In genomic region chr11:71750534-71751173, GRCm38 (mm10) we compare ENCODE assay signal across 8 mouse cellular contexts. TPM values are rescaled to one million over a fixed set of nuclear protein-coding genes. Genes with fewer than 3 reads are reported as not detected.
DNase-seq lines count a peak whose midpoint lies in the region; ATAC-seq and TF ChIP-seq lines count a peak whose summit lies in the region.

No protein-coding gene starts in this region.

- peak overlapping the region; percentile 70 for H3K4me3 ChIP-seq in heart, embryonic 10.5 days
- H3K4me3 ChIP-seq in kidney, postnatal 0 days (replicated peaks; ENCODE audit: low read depth, low read length): peak overlapping the region; percentile 58
- H3K4me3 ChIP-seq in liver, embryonic 11.5 days (ENCODE audit: low read depth, low read length): peak overlapping the region; percentile 49
- H3K4me3 ChIP-seq in neural tube, embryonic 13.5 days: peak overlapping the region; percentile 91

- no peaks in the 10 kb centered on the region for H3K36me3 ChIP-seq in heart, embryonic 10.5 days
- H3K36me3 ChIP-seq in kidney, postnatal 0 days (ENCODE audit: insufficient read depth, low read length): no peaks in the 10 kb centered on the region
- no peaks in the 10 kb centered on the region for H3K36me3 ChIP-seq in liver, embryonic 11.5 days (ENCODE audit: control insufficient read depth, insufficient read depth, low read length)
- no peaks in the 10 kb centered on the region for H3K36me3 ChIP-seq in neural tube, embryonic 13.5 days

- peak overlapping the region; percentile 69 for H3K27ac ChIP-seq in heart, embryonic 10.5 days
- no peak overlapping the region for H3K27ac ChIP-seq in kidney, postnatal 0 days
- no peak overlapping the region for H3K27ac ChIP-seq in liver, embryonic 11.5 days (ENCODE audit: low read depth, low read length)
- H3K27ac ChIP-seq in neural tube, embryonic 13.5 days (replicated peaks): peak overlapping the region; percentile 86

- intact Hi-C loops in heart, postnatal 25 days (cut with DNase I): loop anchor here (2.0 to 5.0 kb wide), 2 partner anchors 24 to 97 kb away; no protein-coding TSS in a partner anchor

- no peaks in the 10 kb centered on the region for H3K9me3 ChIP-seq in heart, embryonic 10.5 days
- no peaks in the 10 kb centered on the region for H3K9me3 ChIP-seq in kidney, postnatal 0 days (replicated peaks; ENCODE audit: low read length)
- no peaks in the 10 kb centered on the region for H3K9me3 ChIP-seq in liver, embryonic 11.5 days (ENCODE audit: control insufficient read depth, low read length)
- no peaks in the 10 kb centered on the region for H3K9me3 ChIP-seq in neural tube, embryonic 13.5 days

- peak overlapping the region; percentile 95 for H3K4me2 ChIP-seq in kidney, postnatal 0 days (ENCODE audit: low read length)
- H3K4me2 ChIP-seq in liver, embryonic 11.5 days: peak overlapping the region; percentile 82
- peak overlapping the region; percentile 85 for H3K4me2 ChIP-seq in neural tube, embryonic 13.5 days

- H3K27me3 ChIP-seq in heart, embryonic 10.5 days (ENCODE audit: insufficient read depth, poor library complexity, severe bottlenecking): peaks cover 51% of the 10 kb centered on the region
- H3K27me3 ChIP-seq in kidney, postnatal 0 days (ENCODE audit: insufficient read depth, low read length): peaks cover 18% of the 10 kb centered on the region; the same call in 1 of the 2 replicates
- H3K27me3 ChIP-seq in liver, embryonic 11.5 days (replicated peaks; ENCODE audit: control insufficient read depth, insufficient read depth, low read length): peaks cover 38% of the 10 kb centered on the region
- H3K27me3 ChIP-seq in neural tube, embryonic 13.5 days: no peaks in the 10 kb centered on the region

- TF ChIP-seq CTCF in kidney, postnatal 0 days (IDR thresholded peaks at IDR 0.05; ENCODE audit: low read depth): no peak

- WGBS in heart, embryonic 10.5 days: 3% methylated on average over 54 of the region's 60 CpGs
- 3% methylated on average over 45 of the region's 60 CpGs for WGBS in kidney, postnatal 0 days
- WGBS in liver, embryonic 11.5 days: 3% methylated on average over 60 of the region's 60 CpGs
- under 1% methylated on average over 60 of the region's 60 CpGs for WGBS in neural tube, embryonic 13.5 days

- DNase-seq in heart, adult 18-20 months: peak; percentile 35 to 41
- DNase-seq in heart, postnatal 25 days (ENCODE audit: low spot score): no peak
- peak; percentile 55 to 71 for DNase-seq in cerebellum, postnatal 4 days (ENCODE audit: low spot score in 2 of 2)
- DNase-seq in heart, embryonic 10.5 days (ENCODE audit: low spot score): no peak
- peak; percentile 61 for DNase-seq in kidney, postnatal 0 days (ENCODE audit: low spot score)
- DNase-seq in liver, embryonic 11.5 days (ENCODE audit: low spot score): peak; percentile 37
- no peak for DNase-seq in B cell, adult 2 months

- peak; percentile 83 for ATAC-seq in kidney, postnatal 0 days (replicated peaks; ENCODE audit: low FRiP score, low read depth)
- peak; percentile 31; the same call in 1 of the 2 replicates for ATAC-seq in liver, embryonic 11.5 days (replicated peaks; ENCODE audit: low FRiP score)
- ATAC-seq in neural tube, embryonic 13.5 days (ENCODE audit: low read depth): peak; percentile 95

- peak overlapping the region; percentile 59 for H3K9ac ChIP-seq in kidney, postnatal 0 days (ENCODE audit: low read depth, low read length)
- H3K9ac ChIP-seq in liver, embryonic 11.5 days (ENCODE audit: low read depth, low read length): no peak overlapping the region
- H3K9ac ChIP-seq in neural tube, embryonic 13.5 days: peak overlapping the region; percentile 89

- H3K4me1 ChIP-seq in heart, embryonic 10.5 days: peaks cover 15% of the 10 kb centered on the region
- peaks cover 5% of the 10 kb centered on the region; the same call in 1 of the 2 replicates for H3K4me1 ChIP-seq in kidney, postnatal 0 days (replicated peaks; ENCODE audit: insufficient read depth, low read length)
- no peaks in the 10 kb centered on the region for H3K4me1 ChIP-seq in liver, embryonic 11.5 days (replicated peaks; ENCODE audit: control insufficient read depth, insufficient read depth, low read length)
- H3K4me1 ChIP-seq in neural tube, embryonic 13.5 days (replicated peaks): peaks cover 52% of the 10 kb centered on the region

RNA-seq across cellular contexts. Expression of gene Wscd1, which starts 0.9 kb away (rescaled TPM):
- 1 to 10 TPM; 6.7 to 7.2 TPM for total RNA-seq in heart, adult 18-20 months (2021)
- 10 to 100 TPM in 1 of 2 experiments, 1 to 10 TPM in 1; 8.6 to 12.6 TPM for total RNA-seq in heart, postnatal 25 days (2021)
- 3.1 and 3.3 TPM in 2 replicates for polyA plus RNA-seq in heart, embryonic 10.5 days (2016; fragmentation: Nextera tagmentation; extraction: Ambion mirVana)
- polyA plus RNA-seq in kidney, postnatal 0 days (2015; fragmentation: Nextera tagmentation; extraction: Ambion mirVana): 20.4 and 21.0 TPM in 2 replicates
- 0.97 and 1.2 TPM in 2 replicates for polyA plus RNA-seq in liver, embryonic 11.5 days (2014; fragmentation: Nextera tagmentation; extraction: Ambion mirVana)
- polyA plus RNA-seq in neural tube, embryonic 13.5 days (2015; fragmentation: Nextera tagmentation; extraction: Ambion mirVana): 50.6 and 53.1 TPM in 2 replicates

Comparison
In these comparisons a context has a peak if more than half of its experiments do, and no peak if none do; other contexts are left out.
1. DNase-seq: peak in heart, adult 18-20 months (2 of 2), cerebellum, postnatal 4 days (2 of 2), kidney, postnatal 0 days (single experiment) and liver, embryonic 11.5 days (single experiment); none in heart, postnatal 25 days (single experiment), heart, embryonic 10.5 days (single experiment) and B cell, adult 2 months (0 of 2).
2. H3K27ac ChIP-seq: peak in heart, embryonic 10.5 days (single experiment) and neural tube, embryonic 13.5 days (single experiment); none in kidney, postnatal 0 days (single experiment) and liver, embryonic 11.5 days (single experiment).
3. ATAC-seq: peak in every context shown above with its lines; median percentile 95 in neural tube, embryonic 13.5 days; 83 in kidney, postnatal 0 days; 31 in liver, embryonic 11.5 days.
4. Peak in every context shown above with its lines, with median percentiles within 50 percentile points of each other: H3K4me3 ChIP-seq and H3K4me2 ChIP-seq.